Mouse (Mus musculus): ENCODE data around the gene Slc15a3. TPM values are rescaled to one million over a fixed set of nuclear protein-coding genes. Genes with fewer than 3 reads are reported as not detected.

Gene Slc15a3
- polyA plus RNA-seq, 1 experiment from 2014 or later: 0.53 TPM

DNA sequence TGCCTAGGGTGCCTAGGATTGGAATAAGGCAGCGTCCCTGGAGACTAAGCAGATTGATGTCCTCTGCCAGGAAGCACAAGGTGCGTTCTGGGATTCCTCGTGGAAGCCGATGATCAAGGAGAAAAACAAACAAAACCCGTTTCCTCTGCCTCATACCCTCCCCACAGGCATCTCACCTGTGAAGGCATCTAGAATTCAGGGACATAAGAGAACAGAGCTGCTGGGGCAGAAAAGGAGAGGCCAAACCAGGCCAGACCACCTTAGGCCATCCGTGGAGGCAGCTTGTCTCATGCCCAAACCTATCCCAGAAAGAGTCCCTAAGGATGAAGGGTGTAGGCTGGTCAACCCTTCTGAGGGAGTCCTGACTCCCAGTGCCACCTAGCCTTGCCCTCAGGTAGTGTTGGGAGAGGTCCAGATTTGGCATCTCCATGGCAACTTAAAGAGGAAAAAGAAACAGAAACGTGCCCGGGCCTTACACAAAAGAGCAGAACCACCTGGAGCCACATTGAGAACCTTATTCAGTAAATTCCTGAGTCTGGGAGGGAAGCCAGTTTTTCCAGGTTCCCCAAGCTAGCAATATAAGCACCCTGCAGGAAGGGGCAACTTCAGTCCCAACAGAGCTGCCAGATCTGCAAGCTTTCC, 30.5 kb downstream of the Slc15a3 start, which contains the start of gene Tmem132a:
Gene Tmem132a, minus strand, starts transcription at position 55 of the 642 bp plus-strand sequence.
- H3K9me3 ChIP-seq (ENCODE audit: control insufficient read depth, low read length): no peaks in the 10 kb centered on the region
- ATAC-seq (replicated peaks; ENCODE audit: low FRiP score, low TSS enrichment, low read depth): peak; percentile 28
- DNase-seq (ENCODE audit: low spot score): no peak
- 4% methylated on average over 8 of the region's 8 CpGs for whole genome bisulfite sequencing
- H3K9ac ChIP-seq (ENCODE audit: low read length): peak within 1 kb of the TSS; percentile 85
- H3K27ac ChIP-seq (ENCODE audit: low read depth): peak within 1 kb of the TSS; percentile 84
- no peaks in the 10 kb centered on the region for H3K27me3 ChIP-seq (replicated peaks; ENCODE audit: control insufficient read depth, insufficient read depth, low read length)
- H3K4me2 ChIP-seq (ENCODE audit: low read length): peak within 1 kb of the TSS; percentile 86
- peak within 1 kb of the TSS; percentile 88 for H3K4me3 ChIP-seq (ENCODE audit: low read depth, low read length)
- H3K4me1 ChIP-seq (replicated peaks; ENCODE audit: control insufficient read depth, insufficient read depth, low read length): peaks cover 21% of the 10 kb centered on the region
- H3K36me3 ChIP-seq (ENCODE audit: control insufficient read depth, insufficient read depth, low read length): peaks cover 60% of the 10 kb centered on the region

DNA sequence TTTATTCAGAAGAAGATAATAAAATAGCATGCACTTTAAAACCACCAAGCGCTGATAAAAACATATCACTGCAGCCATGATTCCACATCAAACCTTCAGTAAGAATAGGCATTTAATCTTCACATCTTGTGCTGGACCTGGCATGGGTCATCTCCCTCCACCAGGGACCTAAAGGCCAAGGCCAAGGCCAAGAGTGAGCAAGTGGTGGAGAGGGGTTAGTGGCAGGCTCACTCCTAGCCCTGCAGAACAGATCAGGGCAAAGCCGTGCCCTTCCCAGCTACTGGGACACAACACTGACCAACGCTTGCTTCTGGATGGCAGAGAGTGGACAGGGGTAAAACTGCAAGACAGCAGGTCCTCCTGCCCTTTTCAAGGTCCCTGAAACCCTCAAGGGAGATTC, 31.1 kb downstream of the Slc15a3 start:
- H3K9ac ChIP-seq (ENCODE audit: low read length): no peak overlapping the region
- no peaks in the 10 kb centered on the region for H3K9me3 ChIP-seq (ENCODE audit: control insufficient read depth, low read length)
- 95% methylated on average over 3 of the region's 3 CpGs for WGBS
- peaks cover 53% of the 10 kb centered on the region for H3K36me3 ChIP-seq (ENCODE audit: control insufficient read depth, insufficient read depth, low read length)
- DNase-seq (ENCODE audit: low spot score) (no peak), ATAC-seq (replicated peaks; ENCODE audit: low FRiP score, low TSS enrichment, low read depth) (no peak)
- H3K27ac ChIP-seq (ENCODE audit: low read depth): no peak overlapping the region
- H3K4me2 ChIP-seq (ENCODE audit: low read length): no peak overlapping the region
- no peaks in the 10 kb centered on the region for H3K27me3 ChIP-seq (replicated peaks; ENCODE audit: control insufficient read depth, insufficient read depth, low read length)
- no peak overlapping the region for H3K4me3 ChIP-seq (ENCODE audit: low read depth, low read length)
- H3K4me1 ChIP-seq (replicated peaks; ENCODE audit: control insufficient read depth, insufficient read depth, low read length): peaks cover 21% of the 10 kb centered on the region

GRCm38 (mm10) chr19:10871328-10871961, 31.9 kb downstream of the Slc15a3 start:
- no peak overlapping the region for H3K9ac ChIP-seq (ENCODE audit: low read length)
- H3K4me1 ChIP-seq (replicated peaks; ENCODE audit: control insufficient read depth, insufficient read depth, low read length): peaks cover 21% of the 10 kb centered on the region
- no peak for DNase-seq (ENCODE audit: low spot score)
- H3K27ac ChIP-seq (ENCODE audit: low read depth): no peak overlapping the region
- ATAC-seq (replicated peaks; ENCODE audit: low FRiP score, low TSS enrichment, low read depth): no peak
- H3K4me3 ChIP-seq (ENCODE audit: low read depth, low read length): no peak overlapping the region
- H3K4me2 ChIP-seq (ENCODE audit: low read length): no peak overlapping the region
- 78% methylated on average over 14 of the region's 14 CpGs for WGBS
- H3K27me3 ChIP-seq (replicated peaks; ENCODE audit: control insufficient read depth, insufficient read depth, low read length): no peaks in the 10 kb centered on the region
- peaks cover 47% of the 10 kb centered on the region for H3K36me3 ChIP-seq (ENCODE audit: control insufficient read depth, insufficient read depth, low read length)
- H3K9me3 ChIP-seq (ENCODE audit: control insufficient read depth, low read length): no peaks in the 10 kb centered on the region

DNA sequence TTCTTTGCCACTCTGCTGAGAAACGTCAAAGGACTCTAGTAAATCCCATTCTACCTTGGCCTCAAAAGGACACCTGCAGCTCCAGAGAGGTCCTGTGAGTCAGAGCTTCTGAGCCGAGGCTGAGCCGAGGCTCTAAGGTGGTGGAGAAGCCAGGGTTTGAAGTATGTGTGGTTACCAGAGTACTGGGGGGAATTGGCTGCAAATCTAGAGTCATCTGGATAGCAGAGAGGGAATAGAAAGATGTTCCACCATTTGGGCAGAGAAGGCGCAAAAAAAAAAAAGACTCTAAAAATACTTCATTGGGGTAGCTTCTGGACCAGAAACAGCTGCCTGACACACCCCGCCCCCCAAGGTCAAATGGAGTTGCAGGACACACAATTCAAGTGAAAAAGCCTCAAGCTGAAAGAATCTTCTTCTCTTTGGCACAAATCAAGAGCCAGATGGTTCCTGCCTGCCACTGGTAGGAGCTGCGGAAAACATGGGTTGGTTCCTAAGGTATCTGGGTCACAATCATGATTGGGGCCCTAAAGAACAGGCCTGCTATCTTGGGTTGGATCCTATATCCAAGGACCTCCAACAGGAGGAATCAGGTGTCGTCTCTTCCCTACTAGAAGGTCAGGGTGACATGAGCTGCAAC, 38.8 kb downstream of the Slc15a3 start:
- no peaks in the 10 kb centered on the region for H3K27me3 ChIP-seq (replicated peaks; ENCODE audit: control insufficient read depth, insufficient read depth, low read length)
- H3K27ac ChIP-seq (ENCODE audit: low read depth): no peak overlapping the region
- DNase-seq (ENCODE audit: low spot score) (no peak), ATAC-seq (replicated peaks; ENCODE audit: low FRiP score, low TSS enrichment, low read depth) (no peak)
- H3K4me3 ChIP-seq (ENCODE audit: low read depth, low read length): no peak overlapping the region
- WGBS: 89% methylated on average over 7 of the region's 7 CpGs
- H3K4me1 ChIP-seq (replicated peaks; ENCODE audit: control insufficient read depth, insufficient read depth, low read length): peaks cover 15% of the 10 kb centered on the region
- H3K4me2 ChIP-seq (ENCODE audit: low read length): no peak overlapping the region
- H3K9ac ChIP-seq (ENCODE audit: low read length): no peak overlapping the region
- peaks cover 18% of the 10 kb centered on the region for H3K36me3 ChIP-seq (ENCODE audit: control insufficient read depth, insufficient read depth, low read length)
- H3K9me3 ChIP-seq (ENCODE audit: control insufficient read depth, low read length): no peaks in the 10 kb centered on the region

DNA sequence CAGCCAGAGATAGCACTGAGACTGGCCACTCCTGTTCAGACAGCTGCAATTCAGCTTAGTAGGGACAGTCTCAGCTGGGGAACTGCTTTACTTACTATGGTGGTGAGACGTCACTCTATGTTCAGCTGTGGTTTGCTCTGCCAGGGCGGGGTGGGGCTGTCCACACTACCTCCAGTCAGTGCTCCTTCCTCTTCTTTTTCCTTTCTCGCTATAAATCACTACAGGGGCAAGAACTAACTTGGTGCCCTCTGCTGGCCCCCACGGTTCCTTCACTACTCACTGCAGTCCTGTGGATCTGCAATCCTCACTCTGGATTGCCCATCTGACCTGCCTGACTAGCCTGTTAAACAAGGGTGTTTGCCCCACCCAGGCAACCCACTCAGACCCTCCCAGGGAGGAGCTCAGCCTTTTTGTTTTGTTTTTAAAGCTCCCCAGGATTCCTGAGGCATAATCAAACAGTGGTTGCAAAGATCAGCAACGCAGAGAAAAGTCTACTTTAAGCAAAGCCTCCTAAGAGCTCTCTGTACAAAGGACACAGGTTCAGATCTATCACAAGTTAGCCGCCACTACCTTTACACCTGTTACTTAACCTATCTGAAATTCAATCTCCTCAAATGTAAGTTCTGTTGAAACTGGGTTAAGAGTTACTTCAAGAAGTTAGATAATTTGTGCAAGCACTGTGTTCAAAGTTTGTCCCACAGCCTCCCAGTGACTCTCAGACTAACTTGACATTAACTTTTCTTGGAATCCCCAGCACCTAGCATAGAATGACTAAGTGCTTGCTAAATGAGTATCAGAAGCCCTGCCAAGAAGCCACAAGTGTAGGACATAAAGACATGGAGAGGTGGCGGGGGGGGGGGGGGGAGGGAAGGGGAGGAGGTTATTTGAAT, 40.8 kb downstream of the Slc15a3 start:
- no peak overlapping the region for H3K27ac ChIP-seq (ENCODE audit: low read depth)
- DNase-seq (ENCODE audit: low spot score): no peak
- H3K4me1 ChIP-seq (replicated peaks; ENCODE audit: control insufficient read depth, insufficient read depth, low read length): peaks cover 15% of the 10 kb centered on the region
- peak; percentile 26 for ATAC-seq (replicated peaks; ENCODE audit: low FRiP score, low TSS enrichment, low read depth)
- H3K4me2 ChIP-seq (ENCODE audit: low read length): peak overlapping the region; percentile 73
- H3K9ac ChIP-seq (ENCODE audit: low read length): peak overlapping the region; percentile 67
- peaks cover 8% of the 10 kb centered on the region; the same call in 1 of the 2 replicates for H3K9me3 ChIP-seq (ENCODE audit: control insufficient read depth, low read length)
- peaks cover 7% of the 10 kb centered on the region; the same call in 1 of the 2 replicates for H3K36me3 ChIP-seq (ENCODE audit: control insufficient read depth, insufficient read depth, low read length)
- peak overlapping the region; percentile 60 for H3K4me3 ChIP-seq (ENCODE audit: low read depth, low read length)
- no peaks in the 10 kb centered on the region for H3K27me3 ChIP-seq (replicated peaks; ENCODE audit: control insufficient read depth, insufficient read depth, low read length)
- 43% methylated on average over 7 of the region's 7 CpGs for WGBS

- H3K4me3 ChIP-seq (ENCODE audit: low read depth, low read length): peak overlapping the region; percentile 60
- H3K4me2 ChIP-seq (ENCODE audit: low read length): peak overlapping the region; percentile 73
- no peak for DNase-seq (ENCODE audit: low spot score)
- peak overlapping the region; percentile 67 for H3K9ac ChIP-seq (ENCODE audit: low read length)
- peaks cover 7% of the 10 kb centered on the region; the same call in 1 of the 2 replicates for H3K36me3 ChIP-seq (ENCODE audit: control insufficient read depth, insufficient read depth, low read length)
- H3K9me3 ChIP-seq (ENCODE audit: control insufficient read depth, low read length): peaks cover 10% of the 10 kb centered on the region; the same call in 1 of the 2 replicates
- H3K27me3 ChIP-seq (replicated peaks; ENCODE audit: control insufficient read depth, insufficient read depth, low read length): no peaks in the 10 kb centered on the region
- peaks cover 15% of the 10 kb centered on the region for H3K4me1 ChIP-seq (replicated peaks; ENCODE audit: control insufficient read depth, insufficient read depth, low read length)
- peak; percentile 82; the same call in 1 of the 2 replicates for ATAC-seq (replicated peaks; ENCODE audit: low FRiP score, low TSS enrichment, low read depth)
- peak overlapping the region; percentile 93 for H3K27ac ChIP-seq (ENCODE audit: low read depth)
- 3% methylated on average over 14 of the region's 14 CpGs for whole genome bisulfite sequencing
These were observed 41.5 kb downstream of the Slc15a3 start for GRCm38 (mm10) chr19:10880975-10881425.

- ATAC-seq (replicated peaks; ENCODE audit: low FRiP score, low TSS enrichment, low read depth): peak; percentile 90
- Histone ChIP-seq H3K27me3 (replicated peaks; ENCODE audit: control insufficient read depth, insufficient read depth, low read length) (no peaks in the 10 kb centered on the region), H3K36me3 (ENCODE audit: control insufficient read depth, insufficient read depth, low read length) (peaks cover 7% of the 10 kb centered on the region; the same call in 1 of the 2 replicates), H3K4me2 (ENCODE audit: low read length) (peak within 1 kb of the TSS; percentile 73), H3K4me1 (replicated peaks; ENCODE audit: control insufficient read depth, insufficient read depth, low read length) (peaks cover 15% of the 10 kb centered on the region), H3K9me3 (ENCODE audit: control insufficient read depth, low read length) (peaks cover 10% of the 10 kb centered on the region; the same call in 1 of the 2 replicates), H3K9ac (ENCODE audit: low read length) (peak within 1 kb of the TSS; percentile 67), H3K4me3 (ENCODE audit: low read depth, low read length) (peak within 1 kb of the TSS; percentile 60), H3K27ac (ENCODE audit: low read depth) (peak within 1 kb of the TSS; percentile 93)
- WGBS: under 1% methylated on average over 49 of the region's 49 CpGs
- peak; percentile 94 for DNase-seq (ENCODE audit: low spot score)
These were observed 42.1 kb downstream of the Slc15a3 start, which contains the start of gene Tmem109 for GRCm38 (mm10) chr19:10881426-10882154. Gene Tmem109 (minus strand): TSS chr19:10882001.

All from intestine, embryonic 14.5 days (tissue).